Mouse (Mus musculus): Measurements from ENCODE around the gene Gm10563. TPM values are rescaled to one million over a fixed set of nuclear protein-coding genes. Genes with fewer than 3 reads are reported as not detected.
A peak's percentile ranks its signal among the peaks of the same experiment; 100 is the strongest.

Gene Gm10563
- polyA plus RNA-seq, 1 experiment from 2014 or later = not detected

DNA sequence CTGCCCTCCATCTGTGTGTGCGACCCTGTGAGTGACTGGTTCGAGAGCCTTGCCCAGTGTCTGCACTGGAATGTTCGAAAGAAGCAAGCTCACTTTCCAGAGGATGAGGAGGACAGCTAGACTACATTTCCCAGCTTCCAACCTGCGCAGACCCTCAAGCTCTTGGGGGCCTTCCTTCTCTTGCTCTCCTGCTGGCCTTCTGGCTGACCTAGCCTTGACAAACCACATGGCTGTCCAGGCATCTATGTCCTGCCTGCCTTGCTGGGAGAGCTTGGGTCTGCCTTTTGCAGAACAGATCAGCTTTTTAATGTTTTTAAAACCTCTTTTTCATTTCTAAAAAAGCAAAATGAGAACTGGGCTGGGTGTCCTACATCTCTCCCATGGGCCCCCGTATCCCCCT lies 55.9 kb downstream of the Gm10563 start:
- H3K9ac ChIP-seq (ENCODE audit: low read depth, low read length) = no peak overlapping the region
- no peaks in the 10 kb centered on the region for H3K9me3 ChIP-seq (ENCODE audit: control insufficient read depth, low read length)
- no peak overlapping the region for H3K27ac ChIP-seq (ENCODE audit: low read length)
- no peak overlapping the region for H3K4me2 ChIP-seq (ENCODE audit: low read depth, low read length)
- no peaks in the 10 kb centered on the region for H3K27me3 ChIP-seq (replicated peaks; ENCODE audit: control insufficient read depth, insufficient read depth, low read length)
- no peak overlapping the region for H3K4me3 ChIP-seq (ENCODE audit: low read length)
- H3K36me3 ChIP-seq (ENCODE audit: control insufficient read depth, insufficient read depth, low read length) = peaks cover 14% of the 10 kb centered on the region
- no peaks in the 10 kb centered on the region for H3K4me1 ChIP-seq (ENCODE audit: control insufficient read depth, insufficient read depth, low read length)
- 88% methylated on average over 5 of the region's 5 CpGs for WGBS
- ATAC-seq = no peak

GRCm38 (mm10) chr4:155582279-155582905 lies 62.8 kb downstream of the Gm10563 start:
- Histone ChIP-seq H3K4me1 (ENCODE audit: control insufficient read depth, insufficient read depth, low read length) (no peaks in the 10 kb centered on the region), H3K4me3 (ENCODE audit: low read length) (no peak overlapping the region), H3K9ac (ENCODE audit: low read depth, low read length) (no peak overlapping the region), H3K9me3 (ENCODE audit: control insufficient read depth, low read length) (no peaks in the 10 kb centered on the region), H3K36me3 (ENCODE audit: control insufficient read depth, insufficient read depth, low read length) (peaks cover 19% of the 10 kb centered on the region), H3K4me2 (ENCODE audit: low read depth, low read length) (no peak overlapping the region), H3K27ac (ENCODE audit: low read length) (no peak overlapping the region), H3K27me3 (replicated peaks; ENCODE audit: control insufficient read depth, insufficient read depth, low read length) (no peaks in the 10 kb centered on the region)
- peak; percentile 38; the same call in 1 of the 2 replicates for ATAC-seq
- 90% methylated on average over 6 of the region's 6 CpGs for WGBS

DNA sequence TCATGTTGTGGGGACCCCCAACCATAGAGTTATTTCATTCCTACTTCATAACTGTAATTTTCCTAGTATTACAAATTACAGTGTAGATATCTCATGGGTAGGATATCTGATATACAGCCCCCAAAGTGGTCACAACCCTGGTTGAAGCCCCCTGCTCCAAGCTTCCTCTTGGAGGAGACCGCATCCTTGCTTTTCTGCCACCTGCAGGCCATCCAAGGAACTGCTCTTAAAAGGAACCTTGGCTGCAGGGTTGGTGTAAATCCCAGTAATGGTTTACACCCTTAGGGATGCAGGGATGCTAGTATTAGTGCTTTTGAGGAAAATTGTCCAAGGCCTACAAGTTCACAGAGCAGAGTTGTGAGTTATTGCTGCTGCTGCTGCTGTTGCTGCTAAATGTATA lies 64.8 kb downstream of the Gm10563 start:
- Histone ChIP-seq H3K4me3 (ENCODE audit: low read length) (no peak overlapping the region), H3K27me3 (replicated peaks; ENCODE audit: control insufficient read depth, insufficient read depth, low read length) (no peaks in the 10 kb centered on the region), H3K27ac (ENCODE audit: low read length) (no peak overlapping the region), H3K4me2 (ENCODE audit: low read depth, low read length) (no peak overlapping the region), H3K9me3 (ENCODE audit: control insufficient read depth, low read length) (no peaks in the 10 kb centered on the region), H3K4me1 (ENCODE audit: control insufficient read depth, insufficient read depth, low read length) (no peaks in the 10 kb centered on the region), H3K9ac (ENCODE audit: low read depth, low read length) (no peak overlapping the region), H3K36me3 (ENCODE audit: control insufficient read depth, insufficient read depth, low read length) (peaks cover 9% of the 10 kb centered on the region; the same call in 1 of the 2 replicates)
- ATAC-seq = no peak
- 31% methylated on average over 1 of the region's 1 CpGs for WGBS

DNA sequence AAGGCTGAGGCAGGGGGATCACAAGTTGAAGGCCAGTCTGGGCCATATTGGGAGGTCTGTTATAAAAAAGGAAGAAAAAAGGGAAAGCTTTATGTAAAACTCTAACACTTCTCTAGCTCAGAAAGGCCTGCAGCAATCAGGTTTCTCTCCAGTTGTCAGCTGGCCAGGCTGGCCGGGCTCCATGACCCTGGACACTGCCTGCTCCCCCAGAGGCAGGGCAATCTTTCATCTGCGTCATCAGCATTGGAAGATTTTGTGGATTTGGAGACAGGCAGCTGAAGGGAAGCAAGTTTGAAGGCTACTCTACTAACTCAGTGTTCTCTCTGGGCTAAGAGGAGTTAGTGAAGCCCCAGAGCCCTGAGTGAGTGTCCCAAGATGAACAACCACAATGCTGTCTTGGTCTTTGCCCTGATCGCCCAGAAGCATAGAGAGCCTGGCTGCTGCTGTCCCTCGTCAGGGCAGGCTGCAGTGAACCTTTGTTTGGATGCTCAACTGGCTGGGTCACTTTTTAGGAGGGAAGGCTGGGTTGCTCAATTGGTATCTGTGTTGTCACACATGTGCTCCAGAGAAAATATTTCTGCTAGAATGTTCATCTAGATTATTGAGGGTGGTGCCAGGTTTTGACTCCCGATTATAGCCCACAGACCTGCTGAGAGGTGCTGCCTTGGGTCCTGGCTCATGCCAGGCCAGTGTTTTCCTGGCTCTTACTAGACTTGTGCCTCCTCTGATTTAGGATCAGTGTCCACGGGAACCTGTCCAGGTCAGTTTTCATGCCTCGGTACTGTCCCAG lies 66.7 kb downstream of the Gm10563 start:
- H3K9me3 ChIP-seq (ENCODE audit: control insufficient read depth, low read length) = no peaks in the 10 kb centered on the region
- peaks cover 3% of the 10 kb centered on the region; the same call in 1 of the 2 replicates for H3K36me3 ChIP-seq (ENCODE audit: control insufficient read depth, insufficient read depth, low read length)
- 83% methylated on average over 7 of the region's 7 CpGs for WGBS
- H3K27me3 ChIP-seq (replicated peaks; ENCODE audit: control insufficient read depth, insufficient read depth, low read length) = no peaks in the 10 kb centered on the region
- ATAC-seq = no peak
- no peak overlapping the region for H3K4me3 ChIP-seq (ENCODE audit: low read length)
- no peak overlapping the region for H3K27ac ChIP-seq (ENCODE audit: low read length)
- no peak overlapping the region for H3K9ac ChIP-seq (ENCODE audit: low read depth, low read length)
- no peak overlapping the region for H3K4me2 ChIP-seq (ENCODE audit: low read depth, low read length)
- H3K4me1 ChIP-seq (ENCODE audit: control insufficient read depth, insufficient read depth, low read length) = peaks cover 2% of the 10 kb centered on the region; the same call in 1 of the 2 replicates

DNA sequence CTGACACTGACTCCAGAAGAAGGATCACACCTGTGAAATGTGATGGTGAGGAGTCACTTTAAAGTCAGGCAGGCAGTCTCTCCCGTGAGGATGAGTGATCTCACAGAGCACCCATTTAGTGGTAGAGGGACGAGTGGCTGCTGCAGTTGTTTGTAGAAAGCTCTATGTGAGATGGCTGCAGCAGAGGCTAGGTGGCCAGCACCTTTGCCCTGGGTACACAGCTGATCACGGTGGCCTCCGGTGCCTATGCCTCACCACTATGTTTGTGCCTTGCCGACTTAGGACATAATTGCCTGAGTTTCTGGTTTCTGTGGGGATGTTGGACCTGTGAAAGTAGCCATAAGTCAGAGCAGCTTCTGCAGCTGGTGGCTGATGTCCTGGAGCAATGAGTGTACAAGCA lies 67.5 kb downstream of the Gm10563 start:
- Histone ChIP-seq H3K27me3 (replicated peaks; ENCODE audit: control insufficient read depth, insufficient read depth, low read length) (no peaks in the 10 kb centered on the region), H3K36me3 (ENCODE audit: control insufficient read depth, insufficient read depth, low read length) (peaks cover 3% of the 10 kb centered on the region; the same call in 1 of the 2 replicates), H3K27ac (ENCODE audit: low read length) (no peak overlapping the region), H3K4me3 (ENCODE audit: low read length) (no peak overlapping the region), H3K9me3 (ENCODE audit: control insufficient read depth, low read length) (no peaks in the 10 kb centered on the region), H3K9ac (ENCODE audit: low read depth, low read length) (no peak overlapping the region), H3K4me1 (ENCODE audit: control insufficient read depth, insufficient read depth, low read length) (peaks cover 3% of the 10 kb centered on the region; the same call in 1 of the 2 replicates), H3K4me2 (ENCODE audit: low read depth, low read length) (no peak overlapping the region)
- 76% methylated on average over 5 of the region's 5 CpGs for WGBS
- ATAC-seq = no peak

DNA sequence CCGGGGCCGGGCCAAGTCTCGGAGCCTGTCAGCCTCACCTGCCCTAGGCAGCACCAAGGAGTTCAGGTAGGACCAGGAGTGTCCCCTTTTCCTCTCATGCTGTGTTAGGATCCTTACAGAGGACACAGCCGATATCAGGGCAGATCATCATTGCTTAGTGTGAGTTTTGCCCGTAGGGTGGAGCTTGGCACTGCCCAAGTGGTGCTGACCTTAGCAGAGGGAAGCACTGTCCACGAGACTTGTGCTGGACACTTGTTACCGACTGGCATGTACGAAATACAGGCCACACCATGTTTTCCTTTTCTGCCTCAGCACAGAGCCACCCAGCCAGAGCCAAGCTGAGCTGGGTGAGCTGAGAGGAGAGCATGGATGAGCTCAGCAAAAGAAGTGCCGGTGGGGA lies 68.1 kb downstream of the Gm10563 start:
- H3K36me3 ChIP-seq (ENCODE audit: control insufficient read depth, insufficient read depth, low read length) = peaks cover 1% of the 10 kb centered on the region; the same call in 1 of the 2 replicates
- H3K9ac ChIP-seq (ENCODE audit: low read depth, low read length) = no peak overlapping the region
- peaks cover 5% of the 10 kb centered on the region; the same call in 1 of the 2 replicates for H3K4me1 ChIP-seq (ENCODE audit: control insufficient read depth, insufficient read depth, low read length)
- H3K4me3 ChIP-seq (ENCODE audit: low read length) = no peak overlapping the region
- no peaks in the 10 kb centered on the region for H3K9me3 ChIP-seq (ENCODE audit: control insufficient read depth, low read length)
- no peak overlapping the region for H3K4me2 ChIP-seq (ENCODE audit: low read depth, low read length)
- H3K27ac ChIP-seq (ENCODE audit: low read length) = no peak overlapping the region
- ATAC-seq = no peak
- no peaks in the 10 kb centered on the region for H3K27me3 ChIP-seq (replicated peaks; ENCODE audit: control insufficient read depth, insufficient read depth, low read length)
- 90% methylated on average over 9 of the region's 9 CpGs for WGBS

DNA sequence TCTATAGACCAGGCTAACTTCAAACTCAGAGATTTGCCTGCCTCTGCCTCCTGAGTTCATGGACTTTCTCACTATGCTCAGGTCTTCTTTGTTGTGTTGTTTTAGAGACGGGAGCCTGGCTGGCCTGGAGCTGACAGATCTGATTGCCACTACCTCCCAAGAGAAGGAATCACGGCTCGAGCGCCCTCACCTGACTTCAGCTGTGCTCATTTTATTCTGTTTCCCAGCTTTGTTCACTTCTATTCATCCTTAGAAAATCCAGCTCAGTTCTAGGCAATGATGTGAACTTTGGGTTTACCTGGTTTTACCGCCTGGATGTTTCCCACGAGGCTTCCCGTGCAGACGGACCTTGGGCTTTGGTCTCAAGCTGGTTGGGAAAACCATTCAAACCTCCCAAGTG lies 69.7 kb downstream of the Gm10563 start:
- no peak overlapping the region for H3K27ac ChIP-seq (ENCODE audit: low read length)
- H3K9ac ChIP-seq (ENCODE audit: low read depth, low read length) = no peak overlapping the region
- no peak overlapping the region for H3K4me3 ChIP-seq (ENCODE audit: low read length)
- WGBS = 86% methylated on average over 8 of the region's 8 CpGs
- H3K27me3 ChIP-seq (replicated peaks; ENCODE audit: control insufficient read depth, insufficient read depth, low read length) = no peaks in the 10 kb centered on the region
- no peaks in the 10 kb centered on the region for H3K9me3 ChIP-seq (ENCODE audit: control insufficient read depth, low read length)
- no peak overlapping the region for H3K4me2 ChIP-seq (ENCODE audit: low read depth, low read length)
- H3K36me3 ChIP-seq (ENCODE audit: control insufficient read depth, insufficient read depth, low read length) = no peaks in the 10 kb centered on the region; the same call in 1 of the 2 replicates
- ATAC-seq = no peak
- H3K4me1 ChIP-seq (ENCODE audit: control insufficient read depth, insufficient read depth, low read length) = peaks cover 9% of the 10 kb centered on the region

GRCm38 (mm10) chr4:155574931-155575330 lies 70.3 kb downstream of the Gm10563 start:
- 79% methylated on average over 11 of the region's 11 CpGs for WGBS
- H3K4me1 ChIP-seq (ENCODE audit: control insufficient read depth, insufficient read depth, low read length) = peaks cover 11% of the 10 kb centered on the region
- H3K36me3 ChIP-seq (ENCODE audit: control insufficient read depth, insufficient read depth, low read length) = no peaks in the 10 kb centered on the region; the same call in 1 of the 2 replicates
- no peak overlapping the region for H3K4me3 ChIP-seq (ENCODE audit: low read length)
- H3K9ac ChIP-seq (ENCODE audit: low read depth, low read length) = no peak overlapping the region
- H3K4me2 ChIP-seq (ENCODE audit: low read depth, low read length) = no peak overlapping the region
- ATAC-seq = no peak
- no peaks in the 10 kb centered on the region for H3K9me3 ChIP-seq (ENCODE audit: control insufficient read depth, low read length)
- no peak overlapping the region for H3K27ac ChIP-seq (ENCODE audit: low read length)
- H3K27me3 ChIP-seq (replicated peaks; ENCODE audit: control insufficient read depth, insufficient read depth, low read length) = no peaks in the 10 kb centered on the region

GRCm38 (mm10) chr4:155573876-155574275 lies 71.3 kb downstream of the Gm10563 start:
- H3K27ac ChIP-seq (ENCODE audit: low read length) = no peak overlapping the region; the same call in 1 of the 2 replicates
- no peaks in the 10 kb centered on the region; the same call in 1 of the 2 replicates for H3K36me3 ChIP-seq (ENCODE audit: control insufficient read depth, insufficient read depth, low read length)
- no peak for ATAC-seq
- no peak overlapping the region for H3K4me3 ChIP-seq (ENCODE audit: low read length)
- H3K27me3 ChIP-seq (replicated peaks; ENCODE audit: control insufficient read depth, insufficient read depth, low read length) = no peaks in the 10 kb centered on the region
- H3K9ac ChIP-seq (ENCODE audit: low read depth, low read length) = no peak overlapping the region
- peaks cover 11% of the 10 kb centered on the region for H3K4me1 ChIP-seq (ENCODE audit: control insufficient read depth, insufficient read depth, low read length)
- no peak overlapping the region for H3K4me2 ChIP-seq (ENCODE audit: low read depth, low read length)
- WGBS = 86% methylated on average over 9 of the region's 9 CpGs
- H3K9me3 ChIP-seq (ENCODE audit: control insufficient read depth, low read length) = no peaks in the 10 kb centered on the region

Data from intestine, embryonic 16.5 days (tissue).